Mouse (Mus musculus) kidney, adult 10 weeks (tissue): ENCODE data around the gene Fam161a. TPM values are rescaled to one million over a fixed set of nuclear protein-coding genes. Genes with fewer than 3 reads are reported as not detected.

Experiments
- polyA plus RNA-seq: library from polyadenylated mRNA; stranded (reverse); fragments of 350-450 nt; fragmentation: Illumina TruSeq; extraction: RNeasy Lipid Tissue Mini Kit (QIAGEN cat#74804); gene quantifications from one replicate; pipeline ENCODE4 v1.2.3, GENCODE M21; 2014; ENCODE audit warnings: low read depth, low replicate concordance

Gene Fam161a
- polyA plus RNA-seq, result 11.0 TPM

GRCm38 (mm10) chr11:23007481-23008180 lies at the start of gene Fam161a:
Gene Fam161a (plus strand): TSS chr11:23007531.

DNA sequence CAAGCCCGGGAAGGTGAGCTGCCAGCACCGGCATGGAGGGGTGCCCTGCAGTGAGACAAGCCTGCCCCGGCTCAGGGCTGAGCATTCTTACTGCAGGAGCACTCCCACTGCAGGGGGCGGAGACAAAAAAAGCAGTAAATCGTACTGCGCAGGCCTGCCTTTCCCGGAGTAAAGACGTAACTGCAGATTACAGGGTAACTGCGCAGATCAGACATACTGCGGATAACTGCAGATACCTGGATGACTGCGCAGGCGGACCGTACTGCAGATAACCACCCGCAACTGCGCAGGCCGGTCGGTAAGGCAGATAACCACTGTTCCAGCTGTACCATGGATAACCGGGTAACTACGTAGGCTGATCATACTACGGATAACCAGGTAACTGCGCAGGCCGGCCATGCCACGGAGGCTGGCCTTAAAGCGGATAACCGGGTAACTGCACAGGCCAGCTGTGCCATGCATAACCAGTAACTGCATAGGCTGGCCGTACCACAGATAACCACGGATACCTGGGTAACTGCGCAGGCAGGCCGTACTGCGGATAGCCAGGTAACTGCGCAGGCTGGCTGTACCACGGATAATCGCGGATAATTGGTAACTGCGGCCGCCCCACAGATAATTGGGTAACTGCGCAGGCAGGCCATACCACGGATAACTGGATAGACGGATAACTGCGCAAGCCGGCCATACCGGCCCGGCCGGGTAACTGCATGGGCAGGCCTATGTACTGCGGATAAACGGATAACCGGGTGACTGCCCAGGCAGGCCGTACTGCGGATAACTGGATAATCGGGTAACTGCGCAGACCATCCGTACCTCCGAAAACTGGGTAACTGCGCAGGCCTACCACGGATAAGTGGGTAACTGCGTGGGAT lies 35.3 kb upstream of the Fam161a start, which contains the start of gene Zrsr1:
TSS of gene Zrsr1 (plus strand) at position 171 of the 875 bp plus-strand sequence.

GRCm38 (mm10) chr11:22981984-22982757 lies 25.2 kb upstream of the Fam161a start, which contains the start of the genes Gm28048 and Commd1:
Gene Gm28048 (minus strand): TSS chr11:22982090.
Gene Commd1 (minus strand): TSS chr11:22982382.

GRCm38 (mm10) chr11:22990393-22991126 lies 16.8 kb upstream of the Fam161a start, which contains the start of gene Cct4:
Gene Cct4 (plus strand): TSS chr11:22990519.

Other genes starting within 250 kb of the Fam161a start
- 9.7 TPM for gene B3gnt2, start 146.6 kb upstream of the Fam161a start, polyA plus RNA-seq
- 39.5 TPM for gene Zrsr1, start 35.5 kb upstream of the Fam161a start, polyA plus RNA-seq
- gene Gm28048, start 25.4 kb upstream of the Fam161a start, polyA plus RNA-seq, result 87.9 TPM
- 73.3 TPM for gene Commd1, start 25.1 kb upstream of the Fam161a start, polyA plus RNA-seq
- gene Cct4, start 17.0 kb upstream of the Fam161a start, polyA plus RNA-seq, result 355 TPM
- gene Xpo1, start 248.5 kb downstream of the Fam161a start, polyA plus RNA-seq, result 141 TPM